Mouse (Mus musculus): ENCODE results near the gene Emp1. TPM values are rescaled to one million over a fixed set of nuclear protein-coding genes. Genes with fewer than 3 reads are reported as not detected.

Gene Emp1
- 123 and 127 TPM in 2 replicates for polyA plus RNA-seq (2015; fragmentation: Nextera tagmentation; extraction: Ambion mirVana)

DNA sequence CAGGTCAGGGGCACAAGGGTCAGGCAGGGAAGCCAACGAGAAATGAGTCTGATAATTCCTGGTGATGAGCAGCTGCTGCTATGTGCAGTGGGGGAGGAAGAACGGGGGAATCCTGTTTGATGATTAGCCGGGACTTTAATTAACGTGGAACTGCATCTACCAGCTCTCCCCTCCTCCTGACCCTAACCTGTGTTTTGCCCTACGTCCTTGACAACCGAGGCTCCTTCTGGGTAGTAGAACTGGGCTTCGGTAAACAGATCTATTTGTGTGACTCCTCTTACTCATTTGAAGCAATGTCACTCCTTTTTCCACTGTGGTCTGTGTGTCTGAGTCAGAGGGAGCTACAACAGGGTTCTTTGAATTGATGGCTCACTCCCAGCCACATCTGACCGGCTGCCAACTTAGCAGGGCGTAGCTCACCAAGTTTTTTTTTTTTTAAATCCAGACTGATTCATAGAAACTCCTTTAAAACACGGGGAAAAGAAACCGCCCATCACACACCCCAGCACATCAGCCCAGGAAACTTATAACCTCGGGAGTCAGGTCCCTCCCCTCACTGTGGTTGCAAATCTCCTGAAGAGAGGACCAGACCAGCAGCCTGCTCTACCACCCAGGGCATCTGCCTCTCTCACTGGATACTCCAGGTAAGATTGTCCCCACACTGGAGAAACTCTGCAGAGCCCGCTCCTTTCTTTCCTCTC lies at the start of gene Emp1:
Emp1 (plus strand) TSS at position 87 of the 701 bp plus-strand sequence.
- 20% methylated on average over 13 of the region's 13 CpGs for WGBS

DNA sequence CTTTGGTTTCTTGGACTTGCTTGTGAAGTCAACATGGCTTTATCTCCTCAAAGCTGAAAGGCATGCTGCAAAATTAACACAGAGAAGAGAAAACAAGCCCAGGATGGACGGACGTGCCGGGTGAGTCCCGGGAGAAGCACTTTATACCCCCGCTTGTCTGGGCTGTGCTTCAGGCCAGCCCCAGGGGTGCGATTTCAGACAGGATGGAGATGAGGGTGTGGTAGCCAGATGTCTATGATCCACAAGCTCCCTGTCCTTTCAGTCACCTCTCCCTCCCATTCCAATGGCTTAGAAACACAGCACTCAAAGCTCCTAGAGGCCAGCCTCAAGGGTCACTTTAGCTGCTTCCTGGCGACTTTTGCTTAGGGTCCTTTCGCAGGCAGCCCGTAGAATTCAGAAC lies 48.4 kb upstream of the Emp1 start:
- no peaks in the 10 kb centered on the region for H3K27me3 ChIP-seq
- no peak overlapping the region; the same call in 1 of the 2 replicates for H3K27ac ChIP-seq
- H3K9ac ChIP-seq = no peak overlapping the region
- no peak overlapping the region for H3K4me2 ChIP-seq (replicated peaks)
- H3K9me3 ChIP-seq = no peaks in the 10 kb centered on the region
- ATAC-seq (ENCODE audit: low FRiP score, low read depth) = no peak
- no peaks in the 10 kb centered on the region for H3K36me3 ChIP-seq
- H3K4me1 ChIP-seq = peaks cover 17% of the 10 kb centered on the region
- no peak overlapping the region for H3K4me3 ChIP-seq
- 34% methylated on average over 9 of the region's 9 CpGs for WGBS

More for the DNA sequence above, at the start of gene Emp1:
- H3K4me1 ChIP-seq = peaks cover 71% of the 10 kb centered on the region
- H3K9me3 ChIP-seq = no peaks in the 10 kb centered on the region
- ATAC-seq (ENCODE audit: low FRiP score, low read depth) = peak; percentile 68
- H3K27ac ChIP-seq = peak within 1 kb of the TSS; percentile 95
- H3K4me3 ChIP-seq = peak within 1 kb of the TSS; percentile 52
- peak within 1 kb of the TSS; percentile 68 for H3K9ac ChIP-seq
- H3K27me3 ChIP-seq = no peaks in the 10 kb centered on the region
- peaks cover 9% of the 10 kb centered on the region; the same call in 1 of the 2 replicates for H3K36me3 ChIP-seq
- peak within 1 kb of the TSS; percentile 67 for H3K4me2 ChIP-seq (replicated peaks)

DNA sequence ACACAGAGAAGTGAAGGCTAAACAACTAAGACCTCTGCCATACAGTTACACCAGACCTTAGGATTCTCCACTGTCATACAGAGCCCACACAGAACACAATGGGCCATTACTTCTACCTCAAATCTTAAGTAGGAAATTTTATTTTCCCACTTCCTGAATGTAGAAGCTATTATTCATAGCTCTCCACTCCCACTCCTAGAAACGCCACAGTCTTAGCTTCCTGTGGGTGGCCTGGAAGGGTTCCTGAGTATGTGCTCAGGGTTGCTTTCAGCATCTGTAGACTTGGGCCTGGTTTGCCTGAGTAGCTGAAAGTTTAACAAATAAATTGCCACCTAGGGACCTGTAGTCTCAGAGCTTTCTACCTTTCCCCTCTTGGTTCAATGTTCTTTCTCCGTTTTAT lies 46.2 kb upstream of the Emp1 start:
- 52% methylated on average over 2 of the region's 2 CpGs for WGBS
- H3K4me2 ChIP-seq (replicated peaks) = no peak overlapping the region
- no peaks in the 10 kb centered on the region for H3K27me3 ChIP-seq
- peaks cover 17% of the 10 kb centered on the region for H3K4me1 ChIP-seq
- H3K9ac ChIP-seq = no peak overlapping the region
- H3K36me3 ChIP-seq = no peaks in the 10 kb centered on the region
- ATAC-seq (ENCODE audit: low FRiP score, low read depth) = no peak
- no peak overlapping the region for H3K27ac ChIP-seq
- H3K4me3 ChIP-seq = no peak overlapping the region
- no peaks in the 10 kb centered on the region for H3K9me3 ChIP-seq

DNA sequence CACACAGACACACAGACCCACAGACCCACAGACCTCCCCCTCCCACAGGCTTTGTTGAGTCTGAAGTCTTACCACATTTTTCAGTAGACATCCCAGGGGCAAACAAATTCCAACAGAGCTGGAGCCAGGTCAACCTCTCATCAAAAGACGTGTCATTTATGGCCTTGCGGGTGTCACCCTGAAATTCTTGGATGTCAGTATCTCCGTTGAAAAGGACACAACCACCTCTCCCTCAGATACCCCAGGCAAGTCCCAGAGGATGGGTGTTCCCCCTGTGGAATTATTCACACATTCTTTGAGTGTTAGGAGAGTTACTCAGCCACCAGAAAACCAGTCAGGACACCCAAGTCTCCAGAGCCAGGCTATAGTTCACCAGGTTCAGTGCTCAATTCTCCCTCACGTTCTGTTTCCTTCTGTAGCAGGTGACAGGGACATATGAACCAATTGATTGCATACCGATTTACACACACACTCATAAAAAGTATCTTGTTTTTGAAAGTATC lies 42.9 kb upstream of the Emp1 start:
- Histone ChIP-seq H3K27me3 (no peaks in the 10 kb centered on the region), H3K9me3 (no peaks in the 10 kb centered on the region), H3K27ac (no peak overlapping the region), H3K9ac (no peak overlapping the region), H3K4me3 (no peak overlapping the region), H3K4me1 (peaks cover 20% of the 10 kb centered on the region), H3K36me3 (no peaks in the 10 kb centered on the region), H3K4me2 (replicated peaks) (no peak overlapping the region)
- 63% methylated on average over 5 of the region's 5 CpGs for WGBS
- no peak for ATAC-seq (ENCODE audit: low FRiP score, low read depth)

DNA sequence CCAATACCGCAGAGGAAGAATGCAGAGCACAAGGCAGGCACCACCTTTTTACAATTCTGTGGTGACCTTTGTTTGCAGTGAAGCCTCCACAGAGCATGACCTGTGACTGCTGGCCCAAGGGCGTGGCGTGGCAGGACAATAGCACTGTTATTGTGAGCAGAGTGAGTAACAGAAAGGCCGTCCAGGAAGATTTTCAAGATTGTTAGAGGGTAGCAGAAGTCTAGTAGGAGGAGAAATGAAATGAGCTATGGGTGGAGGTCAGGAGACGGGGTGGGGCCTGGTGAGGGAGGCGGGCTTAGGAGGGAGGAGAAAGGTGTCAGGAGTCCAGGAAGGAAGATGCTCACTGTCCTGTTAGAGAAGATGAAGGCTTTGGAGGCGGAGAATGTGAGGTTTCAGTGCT lies 39.6 kb upstream of the Emp1 start:
- H3K4me2 ChIP-seq (replicated peaks) = peak overlapping the region; percentile 46
- H3K9ac ChIP-seq = no peak overlapping the region
- WGBS = 77% methylated on average over 7 of the region's 7 CpGs
- H3K36me3 ChIP-seq = no peaks in the 10 kb centered on the region
- H3K27me3 ChIP-seq = no peaks in the 10 kb centered on the region
- no peak overlapping the region for H3K4me3 ChIP-seq
- peaks cover 17% of the 10 kb centered on the region for H3K4me1 ChIP-seq
- H3K27ac ChIP-seq = peak overlapping the region; percentile 48
- H3K9me3 ChIP-seq = no peaks in the 10 kb centered on the region
- no peak for ATAC-seq (ENCODE audit: low FRiP score, low read depth)

DNA sequence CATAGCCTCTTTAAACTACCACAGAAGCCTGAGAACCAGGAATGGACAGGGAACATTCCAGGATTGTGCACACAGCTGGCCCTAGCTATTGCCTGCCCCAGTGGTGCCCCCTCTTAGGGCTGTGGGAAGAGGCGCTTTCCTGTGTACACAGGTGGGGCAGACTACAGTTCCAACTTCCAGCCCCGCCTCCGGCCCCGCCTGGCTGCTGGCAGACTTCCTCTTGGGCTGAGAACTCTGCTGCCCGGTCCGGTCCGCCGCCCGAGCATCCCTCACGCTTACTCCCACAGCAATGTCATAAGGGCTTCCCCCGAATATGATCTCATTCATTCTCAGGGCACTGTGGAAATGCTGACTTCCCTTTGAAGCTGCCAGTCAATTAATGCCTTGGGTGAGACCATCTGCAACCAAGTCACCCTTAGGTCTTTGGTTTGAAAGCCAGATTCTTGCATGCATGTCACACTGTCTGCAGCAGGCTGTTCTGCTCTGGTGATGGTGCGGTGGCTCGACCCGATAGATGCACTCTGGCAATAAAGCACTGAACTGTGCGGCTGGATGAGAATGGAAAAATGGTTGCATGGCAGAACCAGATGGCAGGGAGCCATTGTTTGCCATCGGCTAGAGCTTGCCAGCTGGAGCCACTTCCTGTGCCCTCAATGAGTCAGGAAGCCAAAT lies 38.9 kb upstream of the Emp1 start:
- Histone ChIP-seq H3K27ac (peak overlapping the region; percentile 48), H3K9ac (no peak overlapping the region), H3K4me2 (replicated peaks) (peak overlapping the region; percentile 46), H3K36me3 (no peaks in the 10 kb centered on the region), H3K9me3 (no peaks in the 10 kb centered on the region), H3K27me3 (no peaks in the 10 kb centered on the region), H3K4me3 (no peak overlapping the region), H3K4me1 (peaks cover 17% of the 10 kb centered on the region)
- 52% methylated on average over 16 of the region's 16 CpGs for WGBS
- peak; percentile 68 for ATAC-seq (ENCODE audit: low FRiP score, low read depth)

DNA sequence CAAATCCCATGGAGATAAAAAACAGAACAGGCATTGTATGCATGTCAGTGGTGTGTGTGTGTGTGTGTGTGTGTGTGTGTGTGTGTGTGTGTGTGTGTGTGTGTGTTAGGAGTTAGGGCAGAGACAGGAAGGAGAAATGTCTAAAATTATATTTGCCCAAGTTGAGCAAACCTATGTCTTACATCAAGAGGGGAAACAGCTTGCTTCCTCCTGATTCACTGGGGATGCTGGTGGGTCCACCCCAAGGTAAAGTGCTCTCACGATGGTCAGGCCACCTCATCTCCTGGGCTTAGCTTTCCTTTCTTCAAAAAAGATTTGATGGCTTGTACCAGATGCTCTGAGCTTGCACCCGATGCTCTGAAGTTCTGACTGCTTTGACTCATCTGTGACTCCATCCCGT lies 38.2 kb upstream of the Emp1 start:
- no peak for ATAC-seq (ENCODE audit: low FRiP score, low read depth)
- WGBS = 59% methylated on average over 3 of the region's 3 CpGs
- H3K4me2 ChIP-seq (replicated peaks) = no peak overlapping the region

DNA sequence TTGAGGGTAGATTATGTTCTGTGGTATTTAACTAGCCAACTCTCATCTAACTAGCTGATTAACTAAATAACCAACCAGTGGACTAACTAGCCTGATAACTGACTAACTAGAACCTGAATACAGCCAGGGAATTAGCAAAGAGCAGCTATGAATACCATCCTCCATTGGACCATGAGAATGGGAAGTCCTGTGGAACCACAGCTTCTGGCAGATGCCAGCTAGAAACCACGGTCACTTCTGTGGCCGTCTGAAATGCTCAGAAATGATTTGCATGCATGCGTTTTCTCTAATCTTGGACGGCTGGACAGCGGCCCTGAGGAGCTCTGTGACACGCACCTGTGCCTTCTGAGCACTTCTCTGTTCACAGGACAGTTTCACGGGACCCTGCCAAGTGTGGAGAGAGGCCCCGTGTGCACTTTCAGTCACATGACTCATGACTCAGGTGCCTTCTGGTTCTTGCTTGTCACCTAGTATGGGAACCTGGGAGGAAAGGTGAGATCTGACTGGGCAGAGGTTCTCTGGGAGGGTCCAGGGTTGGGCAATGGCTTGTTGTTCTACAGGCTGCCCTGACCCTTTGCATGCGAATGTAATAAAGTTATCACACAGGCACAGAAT lies 37.6 kb upstream of the Emp1 start:
- Histone ChIP-seq H3K27ac (no peak overlapping the region), H3K4me1 (peaks cover 17% of the 10 kb centered on the region), H3K4me2 (replicated peaks) (no peak overlapping the region), H3K4me3 (no peak overlapping the region), H3K9me3 (no peaks in the 10 kb centered on the region), H3K9ac (no peak overlapping the region), H3K36me3 (no peaks in the 10 kb centered on the region), H3K27me3 (no peaks in the 10 kb centered on the region)
- ATAC-seq (ENCODE audit: low FRiP score, low read depth) = no peak
- WGBS = 74% methylated on average over 9 of the region's 9 CpGs

More for the DNA sequence above, 38.2 kb upstream of the Emp1 start:
- no peaks in the 10 kb centered on the region for H3K27me3 ChIP-seq
- no peaks in the 10 kb centered on the region for H3K9me3 ChIP-seq
- no peak overlapping the region for H3K9ac ChIP-seq
- H3K27ac ChIP-seq = no peak overlapping the region
- H3K4me3 ChIP-seq = no peak overlapping the region
- H3K4me1 ChIP-seq = peaks cover 17% of the 10 kb centered on the region
- no peaks in the 10 kb centered on the region for H3K36me3 ChIP-seq

DNA sequence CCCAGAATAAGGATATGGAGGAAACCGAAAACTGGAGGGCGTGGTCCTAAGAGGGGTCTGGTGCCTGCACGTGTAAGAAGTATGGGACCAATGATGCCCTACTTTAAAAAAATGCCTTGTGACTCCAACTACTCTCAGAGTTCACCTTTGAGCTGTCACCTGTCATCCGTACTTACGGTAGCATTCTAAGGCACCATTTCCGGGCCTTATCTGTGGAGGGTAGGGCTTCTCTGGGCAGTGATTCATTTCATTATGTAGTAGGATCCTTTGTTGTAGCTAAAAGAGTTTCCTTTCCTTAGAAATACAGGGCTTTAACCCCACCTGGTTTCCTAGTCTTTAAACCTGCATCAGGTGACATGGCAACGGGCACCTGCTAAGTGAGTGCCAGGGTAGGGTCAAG lies 35.5 kb upstream of the Emp1 start:
- no peak for ATAC-seq (ENCODE audit: low FRiP score, low read depth)
- Histone ChIP-seq H3K4me2 (replicated peaks) (no peak overlapping the region), H3K27ac (no peak overlapping the region), H3K4me1 (peaks cover 21% of the 10 kb centered on the region), H3K4me3 (no peak overlapping the region), H3K9ac (no peak overlapping the region), H3K36me3 (no peaks in the 10 kb centered on the region), H3K9me3 (no peaks in the 10 kb centered on the region), H3K27me3 (no peaks in the 10 kb centered on the region)
- WGBS = 84% methylated on average over 7 of the region's 7 CpGs

DNA sequence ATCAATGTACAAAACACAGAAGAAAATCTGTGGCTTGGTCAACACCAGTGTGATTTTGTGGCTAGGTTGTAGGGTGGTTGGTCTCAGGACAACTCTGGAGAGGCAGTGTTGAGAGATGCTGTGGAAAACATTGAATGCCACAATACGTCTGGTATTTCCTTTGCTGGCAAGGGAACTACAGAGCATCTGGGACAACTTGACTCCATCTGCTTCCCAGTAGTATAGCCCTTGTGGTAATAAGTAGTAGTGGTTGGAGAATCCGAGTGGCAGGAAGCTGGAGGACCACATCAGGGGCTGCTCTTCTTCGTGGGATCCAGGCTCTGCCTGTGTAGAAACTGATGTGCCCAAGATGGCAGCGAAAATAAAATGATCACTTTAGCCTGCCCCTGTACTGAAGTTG lies 30.4 kb upstream of the Emp1 start:
- Histone ChIP-seq H3K36me3 (no peaks in the 10 kb centered on the region), H3K27ac (peak overlapping the region; percentile 96), H3K27me3 (no peaks in the 10 kb centered on the region), H3K4me1 (peaks cover 41% of the 10 kb centered on the region), H3K4me3 (no peak overlapping the region), H3K4me2 (replicated peaks) (peak overlapping the region; percentile 42), H3K9me3 (no peaks in the 10 kb centered on the region), H3K9ac (no peak overlapping the region)
- 54% methylated on average over 4 of the region's 4 CpGs for WGBS
- peak; percentile 39; the same call in 1 of the 2 replicates for ATAC-seq (ENCODE audit: low FRiP score, low read depth)

DNA sequence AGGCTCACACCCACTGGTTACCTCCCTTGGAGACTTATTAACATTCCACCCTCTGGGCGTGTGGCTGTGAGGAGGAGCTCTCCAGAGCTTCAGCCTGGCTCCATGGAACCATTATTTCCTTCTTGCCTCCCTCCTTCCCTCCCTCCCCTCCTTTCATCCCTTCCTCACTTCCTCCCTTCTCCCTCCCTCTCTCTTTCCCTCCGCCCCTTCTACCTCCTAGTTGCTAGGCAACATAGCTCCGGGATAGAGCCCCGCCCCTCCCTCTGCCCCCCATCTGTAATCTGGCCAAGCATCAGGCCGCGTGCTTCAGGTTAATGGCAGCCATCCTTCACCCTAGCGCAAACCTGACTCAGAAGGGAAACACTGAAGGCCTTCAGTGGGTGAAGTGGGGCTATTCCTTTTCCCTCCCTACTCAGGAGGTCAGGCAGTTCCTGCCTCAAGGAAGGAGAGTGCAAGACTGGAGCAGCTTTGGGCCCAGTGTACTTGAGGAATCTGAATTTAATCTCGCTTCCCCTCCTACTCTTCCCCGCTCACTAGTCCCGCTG lies 29.5 kb upstream of the Emp1 start:
- peak overlapping the region; percentile 96 for H3K27ac ChIP-seq
- peak overlapping the region; percentile 42 for H3K4me2 ChIP-seq (replicated peaks)
- WGBS = 10% methylated on average over 10 of the region's 10 CpGs
- ATAC-seq (ENCODE audit: low FRiP score, low read depth) = peak; percentile 85
- no peak overlapping the region for H3K9ac ChIP-seq
- H3K9me3 ChIP-seq = no peaks in the 10 kb centered on the region
- H3K36me3 ChIP-seq = no peaks in the 10 kb centered on the region
- H3K27me3 ChIP-seq = no peaks in the 10 kb centered on the region
- H3K4me1 ChIP-seq = peaks cover 41% of the 10 kb centered on the region
- H3K4me3 ChIP-seq = no peak overlapping the region
